Mouse (Mus musculus) lung, postnatal 0 days (tissue): ENCODE measurements around the gene Tnfrsf19. TPM values are rescaled to one million over a fixed set of nuclear protein-coding genes. Genes with fewer than 3 reads are reported as not detected.

ENCODE experiments used
- ATAC-seq: fragments of 200-750 bp; cut with Nextera tagmentation; 2 replicates; pipeline ENCODE4 v1.8.0; 2017; ENCODE audit warnings: moderate library complexity
- DNase-seq: peaks from one replicate; pipeline ENCODE4 v3.0.0-alpha.2; 2016; ENCODE audit warnings: low spot score
- H3K27ac ChIP-seq: fragments of 300-500 bp; sonication (generic); 2 replicates; pipeline ENCODE4 v1.5.1; 2014; ENCODE audit warnings: antibody characterized with exemption, mild to moderate bottlenecking, low read length, mixed read lengths
- H3K27me3 ChIP-seq: fragments of 300-500 bp; sonication (generic); replicated peaks from 2 replicates; pipeline ENCODE4 v1.6.1; 2014; ENCODE audit warnings: low read length, mixed read lengths; ENCODE audit not compliant: insufficient read depth
- H3K36me3 ChIP-seq: fragments of 300-500 bp; sonication (generic); 2 replicates; pipeline ENCODE4 v1.6.1; 2014; ENCODE audit warnings: low read length, mixed read lengths; ENCODE audit not compliant: insufficient read depth
- H3K4me1 ChIP-seq: fragments of 300-500 bp; sonication (generic); 2 replicates; pipeline ENCODE4 v1.6.1; 2014; ENCODE audit warnings: antibody characterized with exemption, low read depth, low read length, mixed read lengths; ENCODE audit not compliant: insufficient read depth
- H3K4me2 ChIP-seq: fragments of 300-500 bp; sonication (generic); replicated peaks from 2 replicates; pipeline ENCODE4 v1.6.1; 2014; ENCODE audit warnings: low read depth, mild to moderate bottlenecking, low read length, moderate library complexity, mixed read lengths
- H3K4me3 ChIP-seq: fragments of 300-500 bp; sonication (generic); 2 replicates; pipeline ENCODE4 v1.5.1; 2014; ENCODE audit warnings: low read depth, low read length
- H3K9ac ChIP-seq: fragments of 300-500 bp; sonication (generic); replicated peaks from 2 replicates; pipeline ENCODE4 v1.6.1; 2014; ENCODE audit warnings: low read depth, mild to moderate bottlenecking
- H3K9me3 ChIP-seq: fragments of 300-500 bp; sonication (generic); 2 replicates; pipeline ENCODE4 v1.6.1; 2016; ENCODE audit warnings: low read length, mixed read lengths
- CTCF ChIP-seq: IDR thresholded peaks from 2 replicates; pipeline ENCODE4 v1.5.1; 2016; ENCODE audit warnings: antibody characterized with exemption, mild to moderate bottlenecking
- EP300 ChIP-seq: IDR thresholded peaks from 2 replicates; pipeline ENCODE4 v1.6.1; 2016; ENCODE audit warnings: antibody characterized with exemption, mild to moderate bottlenecking, control low read depth
- WGBS: fragments of 180-500 bp; shearing (Covaris S2); extraction: QIAGEN DNeasy Blood & Tissue Kit; methylation state at CpG from one replicate; pipeline ENCODE4 v1.1.7; 2014; 5-methylcytosine and 5-hydroxymethylcytosine counted together
- polyA plus RNA-seq: library from polyadenylated mRNA; unstranded; fragments of >200 nt; fragmentation: Nextera tagmentation; extraction: Ambion mirVana; gene quantifications from 2 replicates; pipeline ENCODE4 v1.2.1, GENCODE M21; 2015

The Tnfrsf19 gene
- polyA plus RNA-seq, 1 experiment from 2014 or later, result 35.0 TPM

DNA sequence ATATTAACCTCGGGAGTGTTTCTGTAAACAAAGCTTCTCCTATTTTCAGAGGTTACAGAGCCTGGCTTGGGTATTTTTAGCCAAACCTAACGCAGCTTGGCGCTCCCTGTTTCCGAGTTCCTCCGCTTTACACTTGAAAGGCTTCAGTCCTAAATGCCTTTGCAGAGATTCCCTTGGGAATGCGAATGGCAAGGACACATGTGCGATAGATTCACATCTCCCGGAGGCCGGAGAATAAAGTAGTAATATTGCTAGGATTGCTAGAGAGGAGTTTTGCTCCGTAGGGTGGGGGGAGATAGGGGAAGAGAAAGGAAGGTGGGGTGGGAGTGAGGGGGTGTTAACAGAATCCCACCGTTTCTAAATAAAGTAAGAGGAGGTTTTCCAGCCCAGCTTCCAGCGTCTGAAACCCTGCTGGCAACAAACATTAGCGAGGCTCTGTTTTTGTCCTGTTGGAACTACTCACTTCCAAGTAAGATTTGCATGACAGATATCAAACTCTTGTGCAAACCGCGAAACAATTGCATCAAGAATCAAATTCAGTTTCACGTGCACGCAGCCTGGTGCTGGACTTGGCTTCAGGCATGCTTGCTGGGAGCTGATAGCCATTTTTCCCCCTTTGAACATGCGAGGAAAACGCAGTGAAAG is 722 bp downstream of the Tnfrsf19 start:
- H3K4me2 ChIP-seq, result peak overlapping the region; percentile 90
- 2% methylated on average over 19 of the region's 19 CpGs for WGBS
- ATAC-seq (peak; percentile 35), DNase-seq (peak; percentile 71)
- no peaks in the 10 kb centered on the region for H3K36me3 ChIP-seq
- peak overlapping the region; percentile 51 for H3K4me3 ChIP-seq
- H3K9ac ChIP-seq, result peak overlapping the region; percentile 20
- no peaks in the 10 kb centered on the region for H3K9me3 ChIP-seq
- peaks cover 11% of the 10 kb centered on the region; the same call in 1 of the 2 replicates for H3K4me1 ChIP-seq
- no peaks in the 10 kb centered on the region for H3K27me3 ChIP-seq
- no peak for TF ChIP-seq EP300
- TF ChIP-seq CTCF, result no peak
- H3K27ac ChIP-seq, result peak overlapping the region; percentile 73

DNA sequence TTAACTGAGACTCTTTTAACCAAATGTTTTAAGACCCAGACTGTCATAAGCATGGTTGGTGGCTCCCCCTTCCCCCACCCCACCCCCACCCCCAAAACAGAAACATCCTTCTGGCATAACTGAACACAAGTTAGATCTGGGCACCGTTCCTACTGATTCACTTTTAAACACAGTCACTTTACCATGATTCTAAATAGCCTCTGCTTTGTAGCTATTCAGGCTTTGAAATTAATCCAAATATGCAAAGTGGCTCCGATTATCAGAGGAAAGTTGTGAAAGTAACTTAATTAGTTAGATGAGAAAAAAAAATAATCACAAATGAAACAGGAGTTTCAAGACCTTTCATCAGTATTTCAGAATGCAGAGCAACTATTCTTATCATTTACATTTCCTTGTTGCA is 2.0 kb downstream of the Tnfrsf19 start:
- ATAC-seq (no peak), DNase-seq (no peak)
- H3K27ac ChIP-seq, result peak overlapping the region; percentile 79; the same call in 1 of the 2 replicates
- peak overlapping the region; percentile 90 for H3K4me2 ChIP-seq
- H3K4me1 ChIP-seq, result peaks cover 11% of the 10 kb centered on the region; the same call in 1 of the 2 replicates
- no peak overlapping the region for H3K9ac ChIP-seq
- 23% methylated on average over 2 of the region's 2 CpGs for WGBS
- no peaks in the 10 kb centered on the region for H3K9me3 ChIP-seq
- TF ChIP-seq EP300, result no peak
- no peak for TF ChIP-seq CTCF
- no peaks in the 10 kb centered on the region for H3K27me3 ChIP-seq
- no peaks in the 10 kb centered on the region for H3K36me3 ChIP-seq
- H3K4me3 ChIP-seq, result peak overlapping the region; percentile 51; the same call in 1 of the 2 replicates

DNA sequence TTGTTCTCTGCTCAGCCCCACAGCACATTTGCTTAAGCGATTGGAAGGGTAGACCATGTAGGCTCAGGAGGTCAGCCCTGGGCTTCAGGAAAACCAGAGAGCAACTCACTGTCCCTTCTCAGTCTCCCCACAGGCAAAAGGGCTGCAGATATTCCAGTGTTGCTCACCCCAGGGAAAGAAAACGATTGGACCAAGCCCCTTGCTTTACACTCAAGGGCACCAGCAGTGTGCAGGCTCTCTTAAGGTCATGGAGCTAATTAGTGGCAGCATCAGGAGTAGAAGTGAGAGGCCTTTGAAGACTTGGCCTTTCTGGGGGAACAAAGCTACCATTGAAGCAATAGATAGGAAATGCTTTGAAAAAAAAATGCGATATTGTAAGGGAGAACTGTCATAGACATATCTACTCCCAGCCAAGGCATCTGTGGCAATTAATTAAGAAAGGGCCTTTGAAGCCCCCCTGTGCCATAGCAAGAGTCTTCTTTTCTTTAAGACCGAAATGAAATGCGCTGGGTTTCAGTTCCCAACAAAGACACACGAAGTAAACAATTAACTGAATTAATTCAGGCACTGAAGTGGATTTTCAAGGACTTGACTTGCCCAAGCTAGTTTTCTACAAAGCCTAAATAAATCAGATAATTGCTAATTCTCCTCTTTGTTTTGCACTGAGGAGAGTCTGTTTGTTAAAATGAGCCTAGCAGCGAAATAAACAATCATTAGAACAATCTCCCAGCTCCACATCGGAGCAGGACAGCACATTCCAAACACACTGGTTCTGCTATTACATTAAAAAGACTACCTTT is 2.6 kb downstream of the Tnfrsf19 start:
- Histone ChIP-seq H3K4me1 (peaks cover 11% of the 10 kb centered on the region; the same call in 1 of the 2 replicates), H3K9me3 (no peaks in the 10 kb centered on the region), H3K4me2 (peak overlapping the region; percentile 90), H3K27me3 (no peaks in the 10 kb centered on the region), H3K36me3 (no peaks in the 10 kb centered on the region), H3K27ac (peak overlapping the region; percentile 79), H3K9ac (no peak overlapping the region), H3K4me3 (peak overlapping the region; percentile 51; the same call in 1 of the 2 replicates)
- no peak for TF ChIP-seq CTCF
- DNase-seq (peak; percentile 35), ATAC-seq (no peak)
- WGBS, result 24% methylated on average over 8 of the region's 8 CpGs

DNA sequence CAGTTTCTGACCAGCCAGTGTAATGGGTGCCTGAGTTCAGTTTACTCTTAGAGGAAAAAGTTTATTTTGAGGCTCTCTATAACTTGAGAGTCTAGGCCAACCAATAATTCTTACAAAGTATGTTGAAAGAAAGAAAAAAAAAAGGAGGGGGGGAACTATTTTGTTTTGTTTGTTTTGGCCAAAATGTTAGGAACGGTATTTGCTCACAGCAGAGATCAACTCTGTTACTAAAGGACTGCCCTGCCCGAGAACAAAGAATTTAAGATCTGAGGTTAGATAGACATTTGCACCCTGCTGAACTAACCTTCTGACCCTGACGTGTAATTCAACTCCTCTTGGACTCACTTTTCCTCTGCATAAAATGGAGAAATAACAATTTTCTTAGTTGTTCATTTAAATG is 4.0 kb downstream of the Tnfrsf19 start:
- H3K36me3 ChIP-seq, result no peaks in the 10 kb centered on the region
- no peak overlapping the region for H3K4me2 ChIP-seq
- H3K4me1 ChIP-seq, result peaks cover 13% of the 10 kb centered on the region; the same call in 1 of the 2 replicates
- no peak overlapping the region for H3K9ac ChIP-seq
- H3K27ac ChIP-seq, result peak overlapping the region; percentile 55
- WGBS, result 37% methylated on average over 3 of the region's 3 CpGs
- no peak overlapping the region for H3K4me3 ChIP-seq
- no peaks in the 10 kb centered on the region for H3K9me3 ChIP-seq
- DNase-seq (peak; percentile 64), ATAC-seq (no peak)
- TF ChIP-seq EP300 (no peak), CTCF (no peak)
- no peaks in the 10 kb centered on the region for H3K27me3 ChIP-seq

DNA sequence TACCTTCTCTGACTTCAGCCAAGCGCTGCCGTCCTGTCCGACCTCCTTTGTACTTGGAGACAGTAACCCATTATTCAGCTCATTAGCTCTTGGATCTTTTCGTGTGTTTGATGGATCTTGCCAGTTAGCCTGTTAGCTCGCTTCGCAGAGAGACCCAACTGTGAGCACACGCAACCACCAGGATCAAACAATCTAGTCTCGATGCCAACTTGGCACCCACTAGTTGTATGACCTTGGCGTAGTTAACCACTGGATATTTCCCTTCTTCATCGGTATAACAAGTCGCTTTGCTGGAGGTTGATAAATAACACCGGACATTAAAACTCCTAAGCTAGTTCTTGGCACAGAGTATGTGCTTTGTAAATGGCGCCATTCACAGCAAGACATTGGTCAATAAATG is 6.1 kb downstream of the Tnfrsf19 start:
- H3K27me3 ChIP-seq, result no peaks in the 10 kb centered on the region
- H3K4me3 ChIP-seq, result no peak overlapping the region
- no peak overlapping the region for H3K4me2 ChIP-seq
- no peak overlapping the region for H3K27ac ChIP-seq
- no peak overlapping the region for H3K9ac ChIP-seq
- H3K4me1 ChIP-seq, result peaks cover 4% of the 10 kb centered on the region; the same call in 1 of the 2 replicates
- ATAC-seq (no peak), DNase-seq (no peak)
- WGBS, result 70% methylated on average over 13 of the region's 13 CpGs
- no peak for TF ChIP-seq CTCF
- TF ChIP-seq EP300, result no peak
- H3K9me3 ChIP-seq, result no peaks in the 10 kb centered on the region
- no peaks in the 10 kb centered on the region for H3K36me3 ChIP-seq

DNA sequence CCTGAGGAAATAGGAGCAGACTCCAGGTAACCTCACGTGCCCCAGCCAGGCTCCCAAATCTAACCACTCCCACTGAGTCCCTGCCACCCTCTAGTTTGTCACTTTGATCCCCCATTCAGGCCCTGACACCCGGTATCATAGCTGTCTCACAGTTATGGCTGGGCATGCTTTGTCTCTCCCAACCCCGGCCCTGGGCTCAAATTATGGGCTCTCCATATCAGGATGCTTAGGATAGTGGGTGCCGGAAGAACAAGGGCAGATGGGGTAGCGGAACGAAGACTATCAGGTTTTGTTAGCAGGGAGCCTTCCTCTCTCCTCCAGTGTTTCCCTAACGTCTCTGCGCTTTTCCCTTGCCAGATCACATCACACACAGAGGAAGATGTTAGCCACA is 8.2 kb downstream of the Tnfrsf19 start:
- DNase-seq (no peak), ATAC-seq (peak; percentile 16; the same call in 1 of the 2 replicates)
- TF ChIP-seq CTCF, result no peak
- TF ChIP-seq EP300, result no peak
- Histone ChIP-seq H3K27me3 (no peaks in the 10 kb centered on the region), H3K4me3 (peak overlapping the region; percentile 54), H3K9me3 (no peaks in the 10 kb centered on the region), H3K4me2 (peak overlapping the region; percentile 93), H3K27ac (no peak overlapping the region), H3K36me3 (no peaks in the 10 kb centered on the region), H3K4me1 (peaks cover 4% of the 10 kb centered on the region; the same call in 1 of the 2 replicates), H3K9ac (no peak overlapping the region)
- 32% methylated on average over 8 of the region's 8 CpGs for WGBS
